Mouse (Mus musculus) T-cell, adult 2 months (primary cell): ENCODE results near the gene Gm3629.
"Not testable (repeated sequence)": the region's sequence is repeated elsewhere in the genome, so short reads cannot be mapped to it uniquely, and the experiment has no call there.

Experiments used
- DNase-seq: peaks from one replicate; pipeline ENCODE4 v3.0.0; 2022; ENCODE audit warnings: low spot score

Gm3629 gene

GRCm38 (mm10) chr14:6590513-6590912 is at the start of gene Gm3629:
Gene Gm3629 (minus strand): TSS chr14:6590613.
- DNase-seq, result not testable (repeated sequence)

- DNase-seq, result not testable (repeated sequence)
Observed at GRCm38 (mm10) chr14:6622318-6622717, 31.9 kb upstream of the Gm3629 start, which contains the start of gene Gm3460. Gene Gm3460 (minus strand): TSS chr14:6622418.

- peak; percentile 0 for DNase-seq
Observed at GRCm38 (mm10) chr14:6606436-6606835, 16.0 kb upstream of the Gm3629 start.

GRCm38 (mm10) chr14:6605004-6605403 is 14.6 kb upstream of the Gm3629 start:
- peak; percentile 0 for DNase-seq

GRCm38 (mm10) chr14:6604551-6604950 is 14.1 kb upstream of the Gm3629 start:
- not testable (repeated sequence) for DNase-seq

- not testable (repeated sequence) for DNase-seq
Observed at GRCm38 (mm10) chr14:6537190-6537589, 53.2 kb downstream of the Gm3629 start, which contains the start of gene Gm8356. Gene Gm8356 (minus strand): TSS chr14:6537290.
